Mouse (Mus musculus): ENCODE results near the gene Sds.

DNA sequence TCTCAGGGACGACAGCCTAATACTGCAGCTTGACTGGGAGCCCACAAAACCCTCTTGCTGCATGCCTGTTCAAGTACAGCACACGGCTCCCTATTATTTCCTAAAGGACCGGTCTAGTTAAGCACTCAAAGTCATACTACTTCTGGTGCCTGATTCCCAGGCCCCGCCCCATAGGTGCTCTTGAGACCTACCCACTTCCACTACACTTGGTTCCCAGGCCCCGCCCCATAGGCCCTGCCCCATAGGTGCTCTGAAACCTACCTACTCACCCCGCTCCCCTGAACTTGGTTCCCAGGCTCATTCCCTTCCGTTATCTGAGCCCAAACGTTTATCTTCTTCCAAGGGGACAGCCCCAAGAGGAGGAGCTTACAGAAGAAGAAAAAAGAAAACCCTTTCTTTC is 11.5 kb downstream of the Sds start:
- no peak for TF ChIP-seq GATA1 (IDR thresholded peaks at IDR 0.05; ENCODE audit: low read length)
- TF ChIP-seq TAL1 (IDR thresholded peaks at IDR 0.05; ENCODE audit: low read length): no peak
